Mouse (Mus musculus) limb, embryonic 14.5 days (tissue): ENCODE results near the gene Rpap3. TPM values are rescaled to one million over a fixed set of nuclear protein-coding genes. Genes with fewer than 3 reads are reported as not detected.

Experiments
- ATAC-seq: fragments of 200-750 bp; cut with Nextera tagmentation; 2 replicates; pipeline ENCODE4 v1.8.0; 2017; ENCODE audit warnings: low read depth, moderate number of reproducible peaks, moderate TSS enrichment; ENCODE audit not compliant: low FRiP score
- DNase-seq: peaks from one replicate; pipeline ENCODE4 v3.0.0-alpha.2; 2015; ENCODE audit warnings: low spot score
- H3K27ac ChIP-seq: fragments of 300-500 bp; sonication (generic); replicated peaks from 2 replicates; pipeline ENCODE4 v1.5.1; 2014; ENCODE audit warnings: low read depth, mild to moderate bottlenecking, low read length, moderate library complexity, mixed read lengths
- H3K27me3 ChIP-seq: fragments of 300-500 bp; sonication (generic); 2 replicates; pipeline ENCODE4 v1.6.1; 2014; ENCODE audit warnings: low read length, mixed read lengths; ENCODE audit not compliant: control insufficient read depth, insufficient read depth
- H3K36me3 ChIP-seq: fragments of 300-500 bp; sonication (generic); 2 replicates; pipeline ENCODE4 v1.6.1; 2014; ENCODE audit warnings: mild to moderate bottlenecking, low read length, moderate library complexity, mixed read lengths; ENCODE audit not compliant: control insufficient read depth, insufficient read depth
- H3K4me1 ChIP-seq: fragments of 300-500 bp; sonication (generic); 2 replicates; pipeline ENCODE4 v1.6.1; 2014; ENCODE audit warnings: antibody characterized with exemption, low read length, mixed read lengths; ENCODE audit not compliant: control insufficient read depth, insufficient read depth
- H3K4me2 ChIP-seq: fragments of 300-500 bp; sonication (generic); replicated peaks from 2 replicates; pipeline ENCODE4 v1.6.1; 2014; ENCODE audit warnings: low read depth, mild to moderate bottlenecking, low read length, moderate library complexity; ENCODE audit not compliant: severe bottlenecking
- H3K4me3 ChIP-seq: fragments of 300-500 bp; sonication (generic); replicated peaks from 2 replicates; pipeline ENCODE4 v1.5.1; 2014; ENCODE audit warnings: low read length
- H3K9ac ChIP-seq: fragments of 300-500 bp; sonication (generic); 2 replicates; pipeline ENCODE4 v1.6.1; 2014; ENCODE audit warnings: mild to moderate bottlenecking, low read depth, low read length, moderate library complexity; ENCODE audit not compliant: severe bottlenecking
- H3K9me3 ChIP-seq: fragments of 300-500 bp; sonication (generic); 2 replicates; pipeline ENCODE4 v1.6.1; 2016; ENCODE audit warnings: low read length; ENCODE audit not compliant: control insufficient read depth
- POLR2A ChIP-seq: fragments of 200-500 bp; IDR thresholded peaks from 2 replicates; pipeline ENCODE4 v1.8.0; 2012; ENCODE audit warnings: inconsistent platforms, mild to moderate bottlenecking, moderate library complexity, borderline replicate concordance; ENCODE audit not compliant: insufficient read depth, insufficient read length; ENCODE audit errors: extremely low read depth
- WGBS: fragments of 180-500 bp; shearing (Covaris S2); extraction: QIAGEN DNeasy Blood & Tissue Kit; methylation state at CpG from one replicate; pipeline ENCODE4 v1.1.7; 2014; 5-methylcytosine and 5-hydroxymethylcytosine counted together
- polyA plus RNA-seq, 2 experiments: library from polyadenylated mRNA; depleted of rRNA in 1 of 2; stranded (reverse) in 1 of 2; unstranded in 1 of 2; fragments of >200 nt; fragmentation: Nextera tagmentation in 1 of 2; extraction: Ambion mirVana in 1 of 2; gene quantifications; 2 replicates each; pipeline versions ENCODE4 v1.2.1 to v1.2.3; 2012 to 2014

Rpap3 gene
- polyA plus RNA-seq, 2 experiments: 22.7 to 31.1 TPM

GRCm38 (mm10) chr15:97665770-97666456 lies 39.7 kb downstream of the Rpap3 start:
- no peak for DNase-seq
- Histone ChIP-seq H3K27me3 (no peaks in the 10 kb centered on the region), H3K4me1 (peaks cover 3% of the 10 kb centered on the region; the same call in 1 of the 2 replicates), H3K36me3 (no peaks in the 10 kb centered on the region), H3K9me3 (no peaks in the 10 kb centered on the region), H3K4me2 (no peak overlapping the region), H3K27ac (no peak overlapping the region), H3K9ac (no peak overlapping the region), H3K4me3 (no peak overlapping the region)
- no peak for TF ChIP-seq POLR2A
- 78% methylated on average over 25 of the region's 25 CpGs for WGBS
- no peak for ATAC-seq

GRCm38 (mm10) chr15:97664981-97665668 lies 40.5 kb downstream of the Rpap3 start:
- H3K9ac ChIP-seq: no peak overlapping the region
- H3K36me3 ChIP-seq: no peaks in the 10 kb centered on the region
- no peak overlapping the region for H3K27ac ChIP-seq
- H3K4me1 ChIP-seq: peaks cover 3% of the 10 kb centered on the region; the same call in 1 of the 2 replicates
- 61% methylated on average over 16 of the region's 16 CpGs for WGBS
- no peaks in the 10 kb centered on the region for H3K27me3 ChIP-seq
- TF ChIP-seq POLR2A: no peak
- no peak overlapping the region for H3K4me2 ChIP-seq
- H3K4me3 ChIP-seq: no peak overlapping the region
- no peak for DNase-seq
- H3K9me3 ChIP-seq: no peaks in the 10 kb centered on the region
- ATAC-seq: no peak

- no peak for TF ChIP-seq POLR2A
- Histone ChIP-seq H3K27me3 (no peaks in the 10 kb centered on the region), H3K4me3 (peak overlapping the region; percentile 45), H3K4me1 (peaks cover 3% of the 10 kb centered on the region; the same call in 1 of the 2 replicates), H3K9me3 (no peaks in the 10 kb centered on the region), H3K4me2 (peak overlapping the region; percentile 79), H3K9ac (peak overlapping the region; percentile 59), H3K36me3 (no peaks in the 10 kb centered on the region), H3K27ac (no peak overlapping the region)
- peak; percentile 75; the same call in 1 of the 2 replicates for ATAC-seq
- peak; percentile 84 for DNase-seq
- WGBS: 5% methylated on average over 19 of the region's 19 CpGs
Measured at GRCm38 (mm10) chr15:97663750-97664406, 41.7 kb downstream of the Rpap3 start.

- Histone ChIP-seq H3K4me3 (no peak overlapping the region), H3K4me1 (no peaks in the 10 kb centered on the region), H3K9me3 (no peaks in the 10 kb centered on the region), H3K27ac (no peak overlapping the region), H3K27me3 (no peaks in the 10 kb centered on the region), H3K9ac (no peak overlapping the region), H3K36me3 (no peaks in the 10 kb centered on the region), H3K4me2 (no peak overlapping the region)
- no peak for TF ChIP-seq POLR2A
- no peak for DNase-seq
- no peak for ATAC-seq
- WGBS: 86% methylated on average over 8 of the region's 8 CpGs
Measured at GRCm38 (mm10) chr15:97658755-97659116, 46.9 kb downstream of the Rpap3 start.
